Mouse (Mus musculus): ENCODE measurements around the gene Ttc16. TPM values are rescaled to one million over a fixed set of nuclear protein-coding genes. Genes with fewer than 3 reads are reported as not detected.

Ttc16 gene
- total RNA-seq, 1 experiment from 2014 or later: 0.15 TPM

GRCm38 (mm10) chr2:32779714-32780113 lies 4.3 kb upstream of the Ttc16 start:
- no peak for DNase-seq

- peak; percentile 65 for DNase-seq
Measured at GRCm38 (mm10) chr2:32779131-32779530, 3.7 kb upstream of the Ttc16 start.

- no peak for DNase-seq
Measured at GRCm38 (mm10) chr2:32778081-32778480, 2.6 kb upstream of the Ttc16 start.

GRCm38 (mm10) chr2:32776192-32776591 lies 759 bp upstream of the Ttc16 start:
- no peak for DNase-seq

DNA sequence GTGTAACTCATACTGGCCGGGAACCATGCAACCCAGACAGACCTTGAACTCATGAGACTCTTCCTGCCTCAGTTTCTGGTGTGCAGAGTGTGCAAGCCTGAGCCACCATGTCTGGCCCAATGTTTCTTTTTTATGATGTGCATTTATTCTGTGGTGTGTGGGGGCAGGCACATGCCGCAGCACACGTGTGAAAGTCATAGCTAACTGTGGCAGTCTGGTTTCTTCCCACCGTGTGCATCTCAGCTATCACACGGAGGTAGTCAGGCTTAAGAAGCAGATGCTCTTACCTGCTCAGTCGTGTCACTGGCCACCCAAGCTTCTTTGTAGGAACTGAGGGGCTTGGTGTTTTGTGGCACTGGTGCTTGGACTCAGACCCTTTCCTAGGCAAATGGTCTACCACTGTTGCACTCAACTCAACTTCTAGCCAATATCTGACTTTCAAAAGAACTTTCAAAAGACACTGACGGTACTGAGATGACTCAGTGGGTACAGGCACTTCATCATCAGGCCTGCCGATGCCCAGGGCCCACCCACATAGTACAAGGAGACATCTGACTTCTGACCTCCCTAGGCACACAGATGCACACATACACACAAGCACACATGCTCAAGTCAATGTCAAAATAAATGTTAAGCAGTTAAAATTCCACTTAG lies 2.7 kb downstream of the Ttc16 start:
- DNase-seq: no peak

DNA sequence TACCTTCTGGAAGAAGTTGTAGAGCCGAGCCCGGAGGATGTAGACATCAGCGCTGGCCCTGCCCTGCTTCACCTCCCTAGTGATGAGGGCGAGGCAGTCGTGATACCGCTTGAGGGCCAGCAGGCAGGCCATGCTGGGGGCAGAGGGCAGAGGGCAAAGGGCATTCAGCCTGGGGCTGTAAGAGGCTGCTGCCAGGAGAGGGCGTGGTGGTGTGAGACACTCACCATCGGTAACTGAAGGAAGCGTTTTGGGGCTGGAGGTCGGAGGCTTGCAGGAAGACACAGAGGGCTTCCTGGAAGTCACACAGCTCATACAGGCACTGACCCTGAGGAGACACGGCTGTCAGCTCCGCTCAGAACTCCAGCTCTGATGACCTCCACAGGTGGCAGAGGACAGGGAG lies 3.5 kb downstream of the Ttc16 start:
- no peak for DNase-seq

DNA sequence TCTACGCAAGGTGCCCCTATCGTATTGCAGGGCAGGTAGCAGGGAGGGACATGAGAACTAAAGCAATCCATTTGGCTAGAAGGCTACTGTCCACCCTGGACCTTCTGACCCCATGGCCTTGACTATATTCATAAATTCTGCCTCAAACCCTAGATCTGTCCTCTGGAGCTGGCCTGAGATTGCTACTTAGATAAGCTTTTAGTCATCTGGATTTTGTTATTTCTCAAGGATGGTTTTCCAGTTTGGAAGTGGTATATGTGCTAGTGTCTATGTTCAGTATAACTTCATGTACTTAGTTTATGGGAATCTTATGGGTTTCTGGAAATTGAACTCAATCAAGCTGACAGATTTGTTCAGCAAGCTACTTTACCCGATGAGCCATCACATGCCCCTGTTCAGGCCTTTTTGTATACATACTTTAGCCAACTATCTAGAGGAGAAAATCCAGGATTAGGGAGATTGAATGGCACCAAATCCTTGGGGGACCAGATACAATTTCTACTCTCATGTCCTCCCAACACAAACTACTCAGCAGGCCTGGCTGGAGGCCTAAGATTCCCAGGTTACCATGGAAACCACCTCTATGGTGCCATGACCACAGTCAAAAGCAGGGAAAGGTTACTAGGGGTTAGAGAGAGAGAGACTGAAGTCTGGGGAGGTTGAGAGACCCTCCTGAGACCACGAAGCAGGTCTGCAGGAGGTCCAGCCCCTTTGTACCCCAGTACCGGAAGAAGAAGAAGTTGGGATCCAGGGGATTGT lies 5.9 kb downstream of the Ttc16 start:
- no peak for DNase-seq

- no peak for DNase-seq
Measured at GRCm38 (mm10) chr2:32768661-32769285, 6.7 kb downstream of the Ttc16 start.

GRCm38 (mm10) chr2:32767241-32767640 lies 8.2 kb downstream of the Ttc16 start:
- no peak for DNase-seq

DNA sequence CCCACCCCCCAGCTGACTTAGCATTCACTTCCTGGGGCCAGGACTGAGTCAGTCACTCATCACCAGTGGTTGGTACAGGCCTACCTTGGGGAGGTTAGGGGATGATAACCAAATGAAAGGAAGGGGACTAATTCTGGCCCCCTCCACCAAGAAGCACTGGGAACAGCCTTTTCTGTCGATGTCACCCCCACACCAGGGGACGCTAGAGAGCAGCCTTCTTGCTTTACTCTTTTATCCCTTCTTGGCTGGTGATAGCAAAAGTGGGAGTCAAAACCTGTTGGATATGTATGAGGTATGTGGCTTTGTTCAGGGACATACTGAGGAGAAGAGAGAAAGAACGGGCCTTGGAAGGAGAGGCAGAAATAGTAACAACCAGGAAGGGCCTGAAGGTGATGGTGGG lies 12.1 kb downstream of the Ttc16 start:
- no peak for DNase-seq

DNA sequence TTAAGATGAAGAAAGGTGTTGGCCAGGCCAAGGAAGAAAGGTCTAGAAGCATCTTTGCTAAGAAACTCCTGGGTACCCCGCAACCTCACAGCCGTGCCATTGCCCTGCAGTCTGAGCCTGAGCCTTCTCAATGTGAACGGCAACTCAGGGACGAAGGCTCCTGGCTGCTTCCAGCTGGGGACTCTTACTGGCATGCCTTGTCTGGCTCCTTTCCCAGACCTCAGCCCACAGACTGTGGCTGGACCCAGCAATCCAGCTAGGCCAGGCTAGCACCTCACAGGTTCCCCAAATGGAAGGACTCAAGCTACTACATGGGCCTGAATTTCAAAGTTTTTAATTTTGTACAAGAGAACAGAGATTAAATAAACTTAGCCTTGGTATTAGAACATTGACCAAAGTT lies 13.6 kb downstream of the Ttc16 start:
- DNase-seq: no peak

DNA sequence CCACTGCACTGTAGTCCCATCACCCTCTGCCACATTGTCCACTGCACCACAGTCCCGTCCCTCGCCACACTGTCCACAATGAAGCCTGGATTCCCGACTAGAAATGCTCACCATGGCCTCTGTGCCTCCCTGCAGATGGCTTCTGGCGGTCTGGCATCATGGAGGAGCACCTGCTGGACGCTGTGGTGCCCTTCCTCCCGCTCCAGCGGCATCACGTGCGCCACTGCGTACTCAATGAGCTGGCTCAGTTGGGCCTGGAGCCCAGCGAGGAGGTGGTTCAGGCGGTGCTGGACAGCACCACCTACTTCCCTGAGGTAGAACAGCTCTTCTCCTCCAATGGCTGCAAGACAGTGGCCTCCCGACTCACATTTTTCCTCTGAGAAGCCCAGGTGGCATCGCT lies 14.1 kb downstream of the Ttc16 start:
- DNase-seq: no peak

DNA sequence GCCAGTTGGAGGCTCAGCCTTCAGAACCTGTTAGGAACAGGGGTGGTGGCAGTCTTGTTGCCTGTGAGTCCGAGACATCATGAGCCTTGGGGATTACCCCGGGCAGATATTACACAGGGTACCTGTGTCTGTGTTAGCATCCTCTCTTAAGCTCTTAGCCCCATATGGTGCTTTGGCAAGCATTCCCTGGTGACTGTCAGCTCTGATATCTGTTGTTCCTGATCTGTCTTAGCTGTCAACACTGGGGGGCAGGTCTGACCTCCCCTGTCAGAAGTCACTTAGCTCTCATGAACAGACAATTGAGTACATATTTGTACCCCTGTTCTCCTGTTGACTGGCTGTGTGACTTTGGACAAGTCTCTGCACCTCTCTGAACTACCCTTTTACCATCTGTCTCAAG lies 16.4 kb downstream of the Ttc16 start:
- no peak for DNase-seq

- DNase-seq: no peak
Measured at GRCm38 (mm10) chr2:32758503-32758902, 16.9 kb downstream of the Ttc16 start.

DNA sequence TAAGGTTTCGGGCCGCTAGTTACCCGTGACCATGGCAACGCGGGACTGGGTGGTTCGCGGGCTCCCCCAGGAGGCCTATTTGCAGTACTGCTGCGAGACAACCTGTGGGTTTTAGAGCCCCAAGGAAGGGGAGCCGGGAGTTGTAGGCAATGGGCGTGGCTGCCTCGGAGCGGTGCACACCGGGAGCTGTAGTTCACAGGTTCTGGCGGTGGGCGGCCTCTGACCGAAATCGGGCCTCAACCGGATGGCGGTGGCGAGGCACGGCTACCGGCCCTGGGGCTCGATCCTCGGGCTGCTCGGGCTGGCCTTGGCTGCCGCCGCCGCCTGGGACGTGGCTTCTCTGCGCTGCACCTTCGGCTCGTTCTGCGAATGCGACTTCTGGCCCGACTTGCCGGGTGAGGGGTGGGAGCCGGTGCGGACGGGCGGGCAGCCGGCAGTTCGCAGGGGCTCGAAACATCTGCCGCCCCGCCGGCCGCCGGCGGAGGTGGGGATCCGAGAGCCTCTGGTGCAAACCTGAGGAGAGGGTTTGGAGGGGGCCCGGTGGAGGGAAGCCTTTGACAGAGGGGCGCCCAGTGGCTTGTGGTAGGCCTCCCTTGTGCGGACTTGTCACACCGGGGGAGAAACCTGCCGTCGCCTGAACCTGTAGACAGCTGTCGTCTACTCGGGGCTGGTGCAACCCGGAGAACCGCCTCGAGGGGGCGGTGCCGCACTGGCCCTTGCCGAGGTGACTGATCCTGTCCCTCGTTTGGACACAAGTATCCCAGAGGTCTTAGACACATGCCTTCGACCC lies 18.2 kb downstream of the Ttc16 start, which contains the start of gene Tor2a:
Gene Tor2a, plus strand, starts transcription at position 179 of the 790 bp plus-strand sequence.
- DNase-seq: peak; percentile 95

DNA sequence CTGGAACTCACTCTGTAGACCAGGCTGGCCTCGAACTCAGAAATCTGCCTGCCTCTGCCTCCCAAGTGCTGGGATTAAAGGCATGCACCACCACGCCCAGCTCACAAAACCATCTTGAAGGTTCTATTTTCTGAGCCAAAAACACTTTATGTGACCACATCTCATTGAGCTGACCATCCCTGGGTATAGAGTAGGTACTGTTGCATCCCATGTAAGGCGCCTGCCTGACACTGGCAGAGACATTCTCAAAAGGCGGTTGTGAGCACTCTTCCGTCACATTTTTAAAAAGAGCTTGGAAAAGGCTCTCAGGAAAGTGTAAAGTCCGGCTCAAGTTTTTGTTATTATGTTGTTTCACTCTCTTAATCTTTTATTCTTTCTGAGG lies 18.8 kb downstream of the Ttc16 start:
- no peak for DNase-seq

DNA sequence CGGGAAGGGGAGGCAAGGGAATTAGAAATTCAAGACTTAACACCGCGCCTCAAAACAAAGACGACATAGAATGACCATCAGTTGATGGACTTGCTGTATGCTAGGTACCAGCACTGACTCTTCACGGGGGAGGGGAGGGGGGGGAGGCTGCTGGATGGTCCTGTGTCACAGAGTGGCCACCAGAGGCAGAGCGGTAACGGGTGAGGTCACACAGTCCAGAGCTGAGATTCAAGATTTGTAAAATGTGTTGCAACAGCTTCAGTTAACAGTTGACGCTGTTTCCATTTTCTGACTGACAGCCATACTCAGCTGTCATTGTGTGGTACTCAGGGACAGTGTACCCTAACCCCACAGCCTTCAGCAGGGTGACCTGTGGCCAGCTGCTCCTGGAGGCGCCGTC lies 23.3 kb downstream of the Ttc16 start:
- no peak for DNase-seq

GRCm38 (mm10) chr2:32751665-32752033 lies 23.8 kb downstream of the Ttc16 start:
- DNase-seq: no peak

- peak; percentile 76 for DNase-seq
Measured at GRCm38 (mm10) chr2:32750887-32751664, 24.4 kb downstream of the Ttc16 start.

GRCm38 (mm10) chr2:32750199-32750598 lies 25.2 kb downstream of the Ttc16 start:
- DNase-seq: no peak

DNA sequence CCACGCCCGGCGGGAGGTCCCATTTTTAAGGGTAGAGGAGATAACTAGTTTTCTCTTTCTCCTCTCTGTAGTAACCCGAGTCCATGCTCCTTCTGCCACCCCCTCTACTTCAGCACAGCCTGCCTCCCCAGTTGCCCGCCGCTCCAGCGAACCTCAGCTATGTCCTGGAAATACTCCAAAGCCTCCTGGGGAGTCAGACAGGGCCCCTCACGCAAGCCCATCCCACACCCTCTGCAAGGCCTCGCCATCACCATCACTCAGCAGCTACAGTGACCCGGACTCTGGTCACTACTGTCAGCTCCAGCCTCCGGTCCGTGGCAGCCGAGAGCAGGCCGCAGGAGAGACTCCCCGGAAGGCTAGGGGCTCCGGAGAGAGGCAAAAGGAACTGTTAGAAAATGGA lies 26.4 kb downstream of the Ttc16 start:
- DNase-seq: no peak
